Mouse (Mus musculus) heart, postnatal 36 days (tissue): ENCODE measurements around the gene Ptgs1. TPM values are rescaled to one million over a fixed set of nuclear protein-coding genes. Genes with fewer than 3 reads are reported as not detected.

Source experiments
- DNase-seq, 2 experiments: peaks; one replicate each; pipeline ENCODE4 v3.0.0; 2021 to 2022
- intact Hi-C: fragments of 180-260 bp; cut with DNase I; formaldehyde crosslinking; loops from one replicate; pipeline ENCODE4 v1.15.1; 2025
- total RNA-seq, 2 experiments: library from RNA; stranded (reverse); gene quantifications; 2 replicates each; pipeline ENCODE4 v1.2.3; 2021

Gene Ptgs1
- total RNA-seq, 2 experiments from 2014 or later = 18.9 to 20.8 TPM

DNA sequence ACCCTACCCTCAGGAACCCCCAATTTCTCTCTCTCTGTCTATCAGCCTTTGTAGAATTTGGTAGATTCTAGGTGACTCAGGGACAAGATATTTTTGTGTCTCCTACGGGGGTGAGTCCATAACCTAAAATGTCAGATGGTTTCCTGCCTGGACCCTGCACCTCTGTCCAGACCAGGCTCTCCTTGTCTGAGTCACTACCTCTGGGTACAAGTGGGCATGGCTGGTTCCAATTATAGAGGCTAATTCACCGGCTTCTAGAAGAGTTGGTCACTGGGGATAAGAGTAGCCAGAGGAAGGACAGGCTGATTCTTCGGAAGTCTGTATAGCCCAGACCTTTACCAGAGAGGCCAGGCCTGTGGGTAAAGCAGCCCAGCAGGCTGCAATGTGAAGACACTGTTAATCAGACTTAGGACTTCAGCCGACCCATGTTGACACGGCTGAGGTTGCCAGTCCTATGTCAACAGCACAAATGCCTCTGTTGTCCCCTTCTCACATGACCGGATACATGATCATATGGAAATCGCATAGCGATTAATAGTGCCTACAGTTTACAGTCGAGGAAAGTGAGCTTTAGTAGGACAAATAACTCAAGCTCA is 13.2 kb downstream of the Ptgs1 start:
- no peak for DNase-seq
- intact Hi-C loops = no loop called here

GRCm38 (mm10) chr2:36243892-36244309 is 13.7 kb downstream of the Ptgs1 start:
- intact Hi-C loops = no loop called here
- no peak for DNase-seq

DNA sequence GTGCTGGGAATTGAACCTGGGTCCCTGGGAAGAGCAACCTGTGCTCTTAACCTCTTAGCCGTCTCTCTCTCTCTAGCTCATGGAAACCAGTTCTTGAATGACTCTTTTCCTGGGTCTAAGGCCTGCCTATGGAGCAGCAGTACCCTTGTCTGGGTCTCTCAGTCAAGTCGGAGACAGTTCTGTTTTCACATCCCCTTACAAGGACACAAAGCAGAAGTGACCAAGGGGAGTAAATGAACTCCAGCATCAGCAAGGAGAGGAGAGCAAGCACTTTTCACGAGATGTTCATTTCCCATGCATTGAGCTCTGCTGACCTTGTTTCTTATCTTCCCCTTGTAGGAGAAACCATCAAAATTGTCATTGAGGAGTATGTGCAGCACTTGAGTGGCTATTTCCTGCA is 14.5 kb downstream of the Ptgs1 start:
- no peak for DNase-seq
- intact Hi-C loops = no loop called here

GRCm38 (mm10) chr2:36247964-36248363 is 17.7 kb downstream of the Ptgs1 start:
- DNase-seq = no peak
- intact Hi-C loops = no loop called here

GRCm38 (mm10) chr2:36251156-36251555 is 20.9 kb downstream of the Ptgs1 start:
- intact Hi-C loops = no loop called here
- no peak for DNase-seq

- intact Hi-C loops = no loop called here
Measured at GRCm38 (mm10) chr2:36252505-36252904, 22.3 kb downstream of the Ptgs1 start.

DNA sequence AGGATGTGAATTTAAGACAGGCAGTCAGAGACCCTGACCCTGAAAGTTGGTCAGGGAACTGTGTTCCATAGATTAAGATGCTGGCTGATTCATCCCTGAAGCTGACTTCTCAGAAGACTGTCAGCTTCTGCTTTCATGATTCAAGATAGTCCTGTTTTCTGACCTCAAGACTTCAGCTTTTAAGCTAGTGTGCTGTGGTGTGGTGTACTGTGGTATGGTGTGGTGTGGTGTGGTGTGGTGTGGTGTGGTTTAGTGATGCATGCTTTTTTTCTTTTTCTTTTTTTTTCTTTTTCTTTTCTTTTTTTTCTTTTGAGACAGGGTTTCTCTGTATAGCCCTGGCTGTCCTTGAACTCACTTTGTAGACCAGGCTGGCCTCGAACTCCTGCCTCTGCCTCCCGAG is 24.2 kb downstream of the Ptgs1 start:
- intact Hi-C loops = no loop called here
- DNase-seq = no peak

More at GRCm38 (mm10) chr2:36252505-36252904, 22.3 kb downstream of the Ptgs1 start:
- DNase-seq = no peak

DNA sequence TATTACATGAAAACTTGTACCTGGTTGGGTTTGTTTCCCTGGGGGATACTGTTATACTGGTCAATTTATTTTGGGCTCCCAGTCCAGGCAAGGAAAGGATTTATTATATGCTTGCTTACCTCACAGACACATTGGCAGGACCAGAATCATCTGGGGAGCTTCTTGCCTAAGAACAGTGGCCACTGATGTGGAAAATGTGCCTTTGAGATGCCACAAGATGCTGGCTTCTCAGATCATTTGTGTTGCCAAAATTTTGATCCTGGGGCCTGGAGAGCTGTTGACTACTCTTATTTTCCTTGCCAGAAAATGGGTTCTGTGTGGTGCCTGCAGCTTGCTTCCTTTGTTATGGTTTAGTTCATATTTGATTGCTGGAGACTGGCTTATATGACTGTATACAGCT is 26.7 kb downstream of the Ptgs1 start:
- no peak for DNase-seq
- intact Hi-C loops = no loop called here

DNA sequence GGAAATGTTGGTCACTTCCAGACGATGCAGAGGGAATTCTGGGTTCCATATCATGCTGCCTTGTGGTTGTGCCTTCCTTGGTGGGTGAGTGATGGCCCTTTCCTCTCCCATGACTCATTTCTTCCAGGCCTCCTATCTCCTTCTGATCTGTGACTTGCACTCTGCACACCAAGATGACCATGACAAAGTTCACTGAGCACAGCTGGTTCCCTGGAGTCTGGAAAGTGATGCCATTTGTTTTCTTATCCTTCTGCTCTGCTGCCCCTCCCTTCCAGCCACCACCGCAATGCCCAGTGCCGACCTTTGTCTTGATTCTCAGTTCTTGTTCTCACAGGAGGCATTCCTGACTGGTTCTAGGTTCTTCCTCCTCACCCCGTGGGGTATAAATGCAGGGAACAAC is 29.2 kb downstream of the Ptgs1 start:
- DNase-seq = no peak
- intact Hi-C loops = no loop called here

DNA sequence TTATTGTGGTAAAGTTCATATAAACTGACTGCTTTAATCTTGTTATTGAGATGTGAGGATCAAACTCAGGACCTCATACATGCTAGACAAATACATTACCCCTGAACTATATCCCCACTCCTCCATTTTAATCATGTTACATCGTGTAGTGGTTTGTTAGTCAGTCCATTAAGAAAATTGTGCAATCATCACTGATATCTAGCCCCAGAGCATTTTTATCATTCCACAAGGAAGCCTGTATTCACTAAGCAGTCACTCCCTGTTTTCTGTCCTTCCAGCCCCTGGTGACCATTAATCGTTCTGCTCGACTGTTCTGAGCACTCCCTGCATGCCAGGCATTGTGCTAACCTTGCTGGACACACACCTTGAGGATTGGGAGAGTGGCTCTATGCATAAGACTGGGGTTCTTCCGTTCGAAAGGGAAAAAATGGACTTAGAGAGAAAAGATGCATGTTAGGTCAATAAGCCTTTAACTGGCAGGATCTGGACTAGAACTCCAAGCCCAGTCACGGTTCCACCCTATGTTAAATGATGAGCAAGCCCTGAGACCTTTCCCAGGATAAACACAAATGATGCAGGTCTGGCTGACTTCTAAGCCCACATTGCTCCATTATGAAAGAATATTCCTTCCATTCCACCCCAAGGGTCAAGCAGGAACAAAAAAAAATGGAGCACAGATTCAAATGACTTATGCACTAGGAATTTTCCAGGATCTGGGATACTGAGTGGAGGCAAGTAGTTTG is 29.7 kb downstream of the Ptgs1 start:
- intact Hi-C loops = no loop called here
- no peak for DNase-seq

GRCm38 (mm10) chr2:36262025-36262424 is 31.8 kb downstream of the Ptgs1 start:
- intact Hi-C loops = no loop called here
- DNase-seq = no peak

GRCm38 (mm10) chr2:36269458-36269857 is 39.2 kb downstream of the Ptgs1 start:
- DNase-seq = no peak
- intact Hi-C loops = no loop called here

- DNase-seq = no peak
- intact Hi-C loops = loop anchor here (10.0 kb wide), 1 partner anchor 125 kb away; no protein-coding TSS in a partner anchor
Measured at GRCm38 (mm10) chr2:36270186-36270585, 40.0 kb downstream of the Ptgs1 start.

GRCm38 (mm10) chr2:36271085-36271484 is 40.9 kb downstream of the Ptgs1 start:
- intact Hi-C loops = loop anchor here (10.0 kb wide), 1 partner anchor 126 kb away; no protein-coding TSS in a partner anchor
- DNase-seq = no peak

DNA sequence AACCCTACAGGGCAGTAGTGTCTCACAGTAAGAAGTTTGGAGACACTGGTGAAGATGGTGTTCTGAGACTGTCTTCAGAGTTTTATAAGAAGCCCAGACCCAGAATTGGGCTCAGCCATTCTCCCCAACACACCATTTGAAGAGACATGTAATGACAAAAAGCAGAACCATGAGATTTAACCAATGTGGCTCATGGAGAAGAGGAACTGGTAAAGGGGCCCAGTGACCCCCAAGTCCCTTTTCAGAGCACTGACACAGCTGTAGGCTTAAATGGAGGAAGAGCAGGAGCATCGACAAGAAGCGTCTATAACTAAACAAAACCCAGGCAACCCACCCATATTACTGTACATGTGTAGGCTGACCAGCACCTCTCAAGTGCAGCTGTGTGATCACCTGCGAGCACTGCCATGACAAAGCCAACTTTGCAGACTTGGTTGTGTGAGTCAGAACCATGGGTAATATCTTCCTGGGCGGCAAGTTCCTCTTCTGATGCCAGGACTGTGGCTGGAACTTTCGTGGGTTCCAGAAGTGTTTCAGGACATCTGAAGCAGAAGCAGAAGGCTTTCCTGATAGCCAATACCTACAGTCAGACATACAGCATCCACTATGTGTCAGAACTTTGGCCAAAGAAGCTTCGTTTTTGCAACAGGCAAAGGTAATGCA is 42.2 kb downstream of the Ptgs1 start:
- intact Hi-C loops = loop anchor here (10.0 kb wide), 1 partner anchor 128 kb away; no protein-coding TSS in a partner anchor
- DNase-seq = no peak

DNA sequence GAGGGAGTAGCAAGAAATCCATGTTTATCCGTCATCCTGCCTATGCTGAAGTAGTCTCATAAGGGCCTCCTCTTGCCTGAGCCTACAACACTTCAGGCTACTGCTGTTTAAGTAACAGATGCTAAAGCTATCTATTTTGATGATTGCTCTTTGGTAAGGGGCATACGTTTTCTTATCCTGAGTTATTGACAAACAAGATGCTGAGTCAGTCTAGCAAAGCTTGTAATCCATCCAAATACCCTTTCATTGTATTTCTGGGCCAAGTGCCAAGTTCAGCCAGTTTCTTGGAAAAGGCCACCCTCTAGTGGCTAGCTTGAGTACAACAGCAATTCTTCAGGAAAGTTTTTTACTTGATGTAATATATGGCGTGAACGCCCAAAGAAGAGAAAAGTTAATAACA is 46.2 kb downstream of the Ptgs1 start:
- DNase-seq = peak; percentile 70 to 73
- intact Hi-C loops = loop anchor here (1.0 to 10.0 kb wide), 4 partner anchors 62 to 294 kb away; no protein-coding TSS in a partner anchor

GRCm38 (mm10) chr2:36278760-36279159 is 48.5 kb downstream of the Ptgs1 start:
- DNase-seq = no peak
- intact Hi-C loops = loop anchor here (5.0 to 10.0 kb wide), 2 partner anchors 134 to 271 kb away; no protein-coding TSS in a partner anchor

GRCm38 (mm10) chr2:36281138-36281537 is 50.9 kb downstream of the Ptgs1 start:
- intact Hi-C loops = no loop called here
- no peak for DNase-seq

GRCm38 (mm10) chr2:36282301-36282700 is 52.1 kb downstream of the Ptgs1 start:
- intact Hi-C loops = no loop called here
- DNase-seq = no peak
